21 mouse cellular contexts compared by ENCODE assay signal in the genomic region with DNA sequence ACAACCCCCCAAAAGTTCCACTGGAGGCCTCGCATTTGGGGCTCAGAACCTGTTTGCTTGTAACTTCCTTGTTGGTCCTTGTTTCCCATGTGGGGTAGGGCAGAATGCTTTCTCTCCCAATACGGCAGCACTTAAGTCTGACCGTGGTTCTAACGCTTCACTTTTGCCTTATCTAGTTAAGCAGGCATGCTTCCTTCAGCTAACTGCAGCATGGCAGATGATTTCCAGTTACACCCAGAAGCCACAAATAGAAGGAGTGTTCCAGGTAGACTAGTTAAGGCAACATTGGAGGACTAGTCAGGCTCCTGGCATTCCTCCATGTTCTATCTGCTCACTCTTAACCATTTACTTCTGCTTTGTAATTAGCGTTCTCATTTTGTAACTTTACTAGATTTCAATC.
"Had no signal": no experiment of that assay in that cellular context is flagged by ENCODE, and none has a peak within 500 bp of the region (broad histone marks: within the 10 kb centered on the region; RNA-seq: fewer than 3 reads in every experiment).

No protein-coding gene starts in this region.

- DNase-seq: kidney, adult 11 months; kidney, adult 8-10 months; kidney, postnatal 14 days; kidney, postnatal 4 days; left cerebral cortex, postnatal 4 days; lung, embryonic 14.5 days; midbrain, embryonic 14.5 days; retina, postnatal 1 day; right cerebral cortex, postnatal 25 days; thymus, adult 18-20 months; thymus, postnatal 36 days had no signal

- H3K9ac ChIP-seq: intestine, embryonic 15.5 days; kidney, embryonic 15.5 days; limb, embryonic 12.5 days; limb, embryonic 15.5 days; lung, embryonic 14.5 days; neural tube, embryonic 12.5 days; neural tube, embryonic 15.5 days had no signal

- H3K36me3 ChIP-seq: intestine, embryonic 15.5 days; kidney, embryonic 15.5 days; limb, embryonic 12.5 days; limb, embryonic 15.5 days; neural tube, embryonic 12.5 days; neural tube, embryonic 15.5 days had no signal

- H3K4me3 ChIP-seq: intestine, embryonic 15.5 days; kidney, embryonic 15.5 days; limb, embryonic 12.5 days; limb, embryonic 15.5 days; megakaryocyte, embryonic 14.5 days; neural tube, embryonic 12.5 days; neural tube, embryonic 15.5 days had no signal

- ATAC-seq: intestine, embryonic 15.5 days; lung, postnatal 0 days had no signal

- H3K27ac ChIP-seq: intestine, embryonic 15.5 days; kidney, embryonic 15.5 days; limb, embryonic 12.5 days; limb, embryonic 15.5 days; macrophage; neural tube, embryonic 12.5 days; neural tube, embryonic 15.5 days had no signal

- H3K27me3 ChIP-seq: intestine, embryonic 15.5 days; kidney, embryonic 15.5 days; limb, embryonic 12.5 days; limb, embryonic 15.5 days; megakaryocyte, embryonic 14.5 days; neural tube, embryonic 12.5 days; neural tube, embryonic 15.5 days had no signal

- H3K9me3 ChIP-seq: intestine, embryonic 15.5 days; kidney, embryonic 15.5 days; limb, embryonic 12.5 days; limb, embryonic 15.5 days; neural tube, embryonic 12.5 days; neural tube, embryonic 15.5 days had no signal

- H3K4me1 ChIP-seq: intestine, embryonic 15.5 days; kidney, embryonic 15.5 days; limb, embryonic 12.5 days; limb, embryonic 15.5 days; megakaryocyte, embryonic 14.5 days; neural tube, embryonic 12.5 days had no signal

- H3K4me2 ChIP-seq: intestine, embryonic 15.5 days; kidney, embryonic 15.5 days; limb, embryonic 12.5 days; limb, embryonic 15.5 days; lung, embryonic 14.5 days; midbrain, embryonic 11.5 days; neural tube, embryonic 12.5 days; neural tube, embryonic 15.5 days had no signal
